Mouse (Mus musculus) lung, adult 2 months (tissue): Measurements from ENCODE around the gene Ms4a1. TPM values are rescaled to one million over a fixed set of nuclear protein-coding genes. Genes with fewer than 3 reads are reported as not detected.

ENCODE experiments used
- DNase-seq: peaks from one replicate; pipeline ENCODE4 v3.0.0; 2022
- H3K4me1 ChIP-seq: fragments of 200-500 bp; 2 replicates; pipeline ENCODE4 v1.6.1; 2011; ENCODE audit warnings: low read length; ENCODE audit not compliant: control insufficient read depth, insufficient read depth
- H3K4me3 ChIP-seq: fragments of 200-500 bp; replicated peaks from 2 replicates; pipeline ENCODE3; 2011; ENCODE audit warnings: low read depth, mild to moderate bottlenecking, control low read depth, low read length; ENCODE audit errors: extremely low read depth
- CTCF ChIP-seq: fragments of 200-500 bp; IDR thresholded peaks from 2 replicates; pipeline ENCODE4 v1.5.1; 2011; ENCODE audit warnings: mild to moderate bottlenecking, low read length, control low read depth; ENCODE audit not compliant: insufficient read depth
- POLR2A ChIP-seq: fragments of 200-500 bp; IDR thresholded peaks from 2 replicates; pipeline ENCODE4 v1.6.1; 2011; ENCODE audit warnings: low read depth, mild to moderate bottlenecking, control low read depth, low read length, borderline replicate concordance; ENCODE audit errors: extremely low read depth
- WGBS: fragments of 180-500 bp; shearing (Covaris S2); methylation state at CpG from one replicate; pipeline ENCODE4 v1.1.7; 2018; 5-methylcytosine and 5-hydroxymethylcytosine counted together
- polyA plus RNA-seq: library from polyadenylated mRNA; depleted of rRNA; stranded (reverse); fragments of >200 nt; gene quantifications from 2 replicates; pipeline ENCODE4 v1.2.3, GENCODE M21; 2012; rRNA removed

Gene Ms4a1
- polyA plus RNA-seq, 1 experiment, result 2.7 TPM

DNA sequence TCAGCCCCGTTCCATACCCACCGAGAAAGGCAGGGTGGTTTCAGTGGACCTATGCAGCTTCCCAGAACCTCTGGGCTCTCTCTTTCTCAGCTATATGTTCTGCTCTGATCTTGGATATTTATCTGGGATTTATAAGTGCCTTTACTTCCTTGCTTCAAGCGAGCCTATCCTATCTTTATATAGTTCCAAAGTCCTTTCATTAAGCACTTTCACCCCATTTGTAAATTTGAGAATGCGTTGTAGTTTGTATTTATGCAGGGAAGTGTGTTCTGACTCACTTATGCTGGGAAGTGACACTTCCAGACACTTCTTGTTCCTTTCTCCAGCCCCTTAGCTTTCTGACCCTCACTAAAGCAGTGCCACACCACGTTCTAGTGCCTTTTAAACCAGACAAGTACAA lies 33.7 kb downstream of the Ms4a1 start, which contains the start of gene Ms4a12:
TSS of gene Ms4a12 (minus strand) at position 101 of the 400 bp plus-strand sequence.
- Histone ChIP-seq H3K4me1 (no peaks in the 10 kb centered on the region), H3K4me3 (no peak within 1 kb of the TSS)
- 57% methylated on average over 5 of the region's 5 CpGs for WGBS
- no peak for DNase-seq
- no peak for TF ChIP-seq POLR2A
- TF ChIP-seq CTCF, result no peak

Other genes starting within 250 kb of the Ms4a1 start
- gene Ms4a18, start 248.2 kb downstream of the Ms4a1 start, polyA plus RNA-seq, result not detected in 2 replicates
- 15.4 and 18.5 TPM in 2 replicates for gene Ms4a8a, start 185.1 kb downstream of the Ms4a1 start, polyA plus RNA-seq
- gene 1700017D01Rik, start 135.4 kb downstream of the Ms4a1 start, polyA plus RNA-seq, result not detected in 2 replicates
- not detected in 2 replicates for gene 1700025F22Rik, start 100.9 kb downstream of the Ms4a1 start, polyA plus RNA-seq
- not detected in 2 replicates for gene Ms4a13, start 69.5 kb downstream of the Ms4a1 start, polyA plus RNA-seq
- not detected in 2 replicates for gene Ms4a12, start 33.8 kb downstream of the Ms4a1 start, polyA plus RNA-seq
- not detected in 2 replicates for gene Ms4a5, start 17.6 kb upstream of the Ms4a1 start, polyA plus RNA-seq
- gene Ms4a14, start 48.2 kb upstream of the Ms4a1 start, polyA plus RNA-seq, result 0.16 and 0.19 TPM in 2 replicates
- 1.4 and 1.5 TPM in 2 replicates for gene Ms4a7, start 69.9 kb upstream of the Ms4a1 start, polyA plus RNA-seq
- gene Ms4a4a, start 109.3 kb upstream of the Ms4a1 start, polyA plus RNA-seq, result 0.44 and 0.99 TPM in 2 replicates
- gene Ms4a4c, start 138.5 kb upstream of the Ms4a1 start, polyA plus RNA-seq, result 0.62 and 2.9 TPM in 2 replicates
- 4.3 and 8.7 TPM in 2 replicates for gene Ms4a4b, start 177.3 kb upstream of the Ms4a1 start, polyA plus RNA-seq
- gene Ms4a6c, start 203.1 kb upstream of the Ms4a1 start, polyA plus RNA-seq, result 3.6 and 7.1 TPM in 2 replicates
- 3.4 and 8.1 TPM in 2 replicates for gene Gm8369, start 219.7 kb upstream of the Ms4a1 start, polyA plus RNA-seq